Mouse (Mus musculus) brown adipose tissue, adult 24 weeks (tissue): ENCODE results near the gene Pknox1. TPM values are rescaled to one million over a fixed set of nuclear protein-coding genes. Genes with fewer than 3 reads are reported as not detected.
"Not testable (repeated sequence)": the region's sequence is repeated elsewhere in the genome, so short reads cannot be mapped to it uniquely, and the experiment has no call there.

Experiments used
- H3K27ac ChIP-seq: fragments of 200-500 bp; replicated peaks from 2 replicates; pipeline ENCODE4 v1.5.1; 2012; ENCODE audit warnings: low read depth, mild to moderate bottlenecking, low read length
- H3K4me1 ChIP-seq: fragments of 200-500 bp; 2 replicates; pipeline ENCODE4 v1.6.1; 2012; ENCODE audit warnings: low read length, mixed read lengths; ENCODE audit not compliant: control insufficient read depth, insufficient read depth, insufficient read length
- H3K4me3 ChIP-seq: fragments of 200-500 bp; 2 replicates; pipeline ENCODE4 v1.5.1; 2012; ENCODE audit warnings: low read depth, mild to moderate bottlenecking, low read length, moderate library complexity; ENCODE audit not compliant: insufficient read depth
- polyA plus RNA-seq: library from polyadenylated mRNA; stranded (reverse); fragments of >200 nt; gene quantifications from 2 replicates; pipeline ENCODE4 v1.2.4, GENCODE M21; 2012; ENCODE audit not compliant: missing spikeins, insufficient read depth, insufficient read length

The Pknox1 gene
- polyA plus RNA-seq, 1 experiment, result 7.0 TPM

- no peak overlapping the region for H3K4me3 ChIP-seq
- no peaks in the 10 kb centered on the region for H3K4me1 ChIP-seq
- H3K27ac ChIP-seq, result no peak overlapping the region
Observed at GRCm38 (mm10) chr17:31606424-31606823, 41.9 kb downstream of the Pknox1 start.

GRCm38 (mm10) chr17:31607256-31607951 is 42.9 kb downstream of the Pknox1 start:
- H3K4me1 ChIP-seq, result no peaks in the 10 kb centered on the region
- no peak overlapping the region for H3K27ac ChIP-seq
- H3K4me3 ChIP-seq, result no peak overlapping the region

DNA sequence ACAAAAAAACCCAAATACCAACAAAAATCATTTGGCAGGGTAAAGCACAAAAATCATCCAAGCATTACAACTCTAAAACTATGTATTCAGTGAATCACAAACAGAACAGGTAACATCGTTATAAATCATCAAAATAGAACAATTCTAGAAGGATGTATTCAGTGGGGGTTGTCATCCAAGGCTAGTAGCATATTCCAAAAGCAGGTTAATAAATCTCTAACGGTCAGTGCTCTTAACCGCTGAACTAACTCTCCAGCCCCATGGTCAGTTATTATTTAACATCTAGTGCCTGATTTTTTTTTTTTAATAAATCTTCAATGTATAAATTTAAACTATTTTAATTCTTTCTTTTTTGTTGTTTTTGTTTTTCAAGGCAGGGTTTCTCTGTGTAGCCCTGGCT is 44.6 kb downstream of the Pknox1 start:
- not testable (repeated sequence) for H3K4me1 ChIP-seq, H3K4me3 ChIP-seq, H3K27ac ChIP-seq

GRCm38 (mm10) chr17:31609895-31610294 is 45.4 kb downstream of the Pknox1 start:
- H3K4me3 ChIP-seq, result no peak overlapping the region
- no peak overlapping the region for H3K27ac ChIP-seq
- no peaks in the 10 kb centered on the region for H3K4me1 ChIP-seq

- no peak overlapping the region for H3K27ac ChIP-seq
- H3K4me3 ChIP-seq, result no peak overlapping the region
- H3K4me1 ChIP-seq, result no peaks in the 10 kb centered on the region
Observed at GRCm38 (mm10) chr17:31613086-31613755, 48.7 kb downstream of the Pknox1 start.

DNA sequence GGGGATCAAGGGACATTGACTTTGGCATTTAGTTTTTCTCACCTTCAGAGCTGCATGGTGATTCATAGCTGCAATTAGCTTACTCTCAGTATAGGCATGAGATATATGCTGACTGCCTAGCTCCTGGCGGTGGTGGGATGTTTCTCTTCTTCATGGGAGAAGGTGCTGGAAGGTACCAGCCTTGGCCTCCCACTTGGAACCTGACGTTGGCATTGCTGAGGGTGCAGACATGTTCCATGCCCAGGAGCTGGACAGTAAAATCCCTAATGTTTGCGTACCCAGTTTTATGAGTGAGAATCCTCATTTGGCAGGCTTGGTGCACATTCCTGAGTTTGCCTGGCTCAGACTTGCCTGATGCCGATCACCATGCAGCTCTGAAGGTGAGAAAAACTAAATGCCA is 58.6 kb downstream of the Pknox1 start:
- Histone ChIP-seq H3K4me3 (no peak overlapping the region), H3K4me1 (no peaks in the 10 kb centered on the region), H3K27ac (no peak overlapping the region)

- Histone ChIP-seq H3K4me1 (no peaks in the 10 kb centered on the region), H3K4me3 (no peak overlapping the region), H3K27ac (no peak overlapping the region)
Observed at GRCm38 (mm10) chr17:31627961-31628360, 63.4 kb downstream of the Pknox1 start.

- Histone ChIP-seq H3K27ac (no peak overlapping the region), H3K4me3 (no peak overlapping the region)
Observed at GRCm38 (mm10) chr17:31631081-31631800, 66.7 kb downstream of the Pknox1 start.

GRCm38 (mm10) chr17:31633007-31633406 is 68.5 kb downstream of the Pknox1 start:
- H3K27ac ChIP-seq, result no peak overlapping the region
- H3K4me3 ChIP-seq, result no peak overlapping the region

More at GRCm38 (mm10) chr17:31631081-31631800, 66.7 kb downstream of the Pknox1 start:
- H3K4me1 ChIP-seq, result no peaks in the 10 kb centered on the region

GRCm38 (mm10) chr17:31634896-31635295 is 70.4 kb downstream of the Pknox1 start:
- Histone ChIP-seq H3K27ac (no peak overlapping the region), H3K4me1 (peaks cover 7% of the 10 kb centered on the region; the same call in 1 of the 2 replicates), H3K4me3 (no peak overlapping the region)

More at GRCm38 (mm10) chr17:31633007-31633406, 68.5 kb downstream of the Pknox1 start:
- H3K4me1 ChIP-seq, result peaks cover 7% of the 10 kb centered on the region; the same call in 1 of the 2 replicates

DNA sequence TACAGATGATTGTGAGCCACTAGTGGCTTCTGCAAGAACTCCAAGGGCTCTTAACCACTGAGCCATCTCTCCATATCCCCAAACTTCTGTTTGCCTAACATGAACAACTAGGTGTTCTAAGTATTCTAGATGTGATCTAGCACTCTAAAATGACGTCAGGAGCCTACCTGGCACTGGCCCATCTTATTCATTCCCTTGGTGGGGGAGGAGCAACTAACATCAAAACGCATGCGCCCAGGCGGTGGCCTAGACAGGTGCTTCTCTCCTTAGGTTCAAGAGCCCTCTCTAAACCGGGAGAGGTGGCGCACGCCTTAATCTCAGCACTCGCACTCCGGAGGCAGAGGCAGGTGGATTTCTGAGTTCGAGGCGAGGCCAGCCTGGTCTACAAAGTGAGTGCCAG is 71.2 kb downstream of the Pknox1 start:
- Histone ChIP-seq H3K4me3 (no peak overlapping the region), H3K4me1 (peaks cover 7% of the 10 kb centered on the region; the same call in 1 of the 2 replicates), H3K27ac (no peak overlapping the region)

DNA sequence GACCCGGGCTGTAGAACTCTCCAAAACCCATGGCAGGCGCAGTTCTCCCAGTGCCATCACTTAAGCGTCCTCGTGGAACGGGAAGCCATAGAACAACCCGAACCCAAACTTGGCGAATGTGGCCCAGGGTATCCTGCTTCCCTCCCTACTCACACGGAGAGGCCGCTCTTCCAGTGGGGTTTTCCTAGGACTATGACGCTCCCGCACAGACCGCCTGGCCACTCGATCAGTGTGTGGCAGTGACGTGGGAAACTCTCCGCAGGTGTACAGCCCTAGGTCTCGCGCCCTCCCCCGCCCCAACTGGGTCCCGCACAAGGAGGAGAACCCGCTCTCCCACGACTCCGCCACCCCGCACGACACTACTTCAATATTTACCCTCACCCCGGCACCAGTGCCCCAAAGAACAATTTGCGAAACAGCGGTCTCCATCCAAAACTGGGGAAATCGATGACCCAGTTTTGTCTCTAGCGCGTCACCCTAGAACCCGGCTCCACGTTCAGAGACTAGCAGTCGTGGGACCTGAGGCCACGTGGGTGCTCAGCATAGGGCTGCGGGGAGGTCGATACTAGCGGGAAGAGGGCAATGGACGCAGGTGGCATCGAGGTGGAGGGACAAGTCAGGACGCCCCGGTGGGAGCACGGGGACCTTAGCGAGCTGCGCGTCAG is 71.9 kb downstream of the Pknox1 start:
- Histone ChIP-seq H3K27ac (no peak overlapping the region), H3K4me1 (peaks cover 7% of the 10 kb centered on the region; the same call in 1 of the 2 replicates), H3K4me3 (peak overlapping the region; percentile 51)

GRCm38 (mm10) chr17:31636942-31637811 is 72.6 kb downstream of the Pknox1 start, which contains the start of gene Cbs:
Gene Cbs (minus strand): TSS chr17:31637238.
- no peak within 1 kb of the TSS for H3K27ac ChIP-seq
- H3K4me1 ChIP-seq, result peaks cover 7% of the 10 kb centered on the region; the same call in 1 of the 2 replicates
- peak within 1 kb of the TSS; percentile 51 for H3K4me3 ChIP-seq
